Mouse (Mus musculus) kidney, adult 18-20 months (tissue): Measurements from ENCODE around the gene Myh13.
A peak's percentile ranks its signal among the peaks of the same experiment; 100 is the strongest.

Experiments used
- DNase-seq: peaks from one replicate; pipeline ENCODE4 v3.0.0; 2021

Gene Myh13

GRCm38 (mm10) chr11:67390679-67391384 lies 69.4 kb downstream of the Myh13 start:
- DNase-seq: no peak

GRCm38 (mm10) chr11:67392369-67392768 lies 70.9 kb downstream of the Myh13 start:
- no peak for DNase-seq

DNA sequence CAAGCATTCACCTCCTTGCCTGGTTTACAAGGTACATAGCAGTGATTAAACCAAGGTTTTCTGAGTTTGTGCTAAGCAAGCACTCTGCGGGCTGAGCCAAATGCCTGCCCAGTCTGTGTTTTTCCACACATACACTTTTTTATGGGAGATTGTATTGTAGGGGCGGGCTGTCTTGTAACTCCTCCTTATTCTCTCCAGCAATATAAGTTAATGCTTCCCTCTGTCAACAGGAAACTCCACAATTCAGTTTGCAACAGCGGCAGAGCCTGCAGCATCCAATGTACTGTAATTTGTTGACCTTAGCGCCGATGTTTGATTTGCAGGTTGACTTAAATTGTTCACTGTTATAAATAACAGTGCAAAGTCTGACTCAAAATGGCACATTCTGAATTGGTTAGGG lies 79.5 kb downstream of the Myh13 start:
- no peak for DNase-seq

- peak; percentile 14 for DNase-seq
Observed at GRCm38 (mm10) chr11:67414346-67414940, 93.0 kb downstream of the Myh13 start.
